Mouse (Mus musculus): ENCODE data around the gene Hrk.

The Hrk gene

GRCm38 (mm10) chr5:118164581-118164980 is at the start of gene Hrk:
Gene Hrk, plus strand, starts transcription at chr5:118164648.
- no peak for DNase-seq (ENCODE audit: low spot score in 2 of 2)

- DNase-seq (ENCODE audit: low spot score in 2 of 2): no peak
Measured at GRCm38 (mm10) chr5:118118351-118118750, 46.1 kb upstream of the Hrk start.

- no peak for DNase-seq (ENCODE audit: low spot score in 2 of 2)
Measured at GRCm38 (mm10) chr5:118118922-118119321, 45.5 kb upstream of the Hrk start.

- no peak for DNase-seq (ENCODE audit: low spot score in 2 of 2)
Measured at GRCm38 (mm10) chr5:118120670-118121069, 43.8 kb upstream of the Hrk start.

- DNase-seq (ENCODE audit: low spot score in 2 of 2): no peak
Measured at GRCm38 (mm10) chr5:118121928-118122327, 42.5 kb upstream of the Hrk start.

GRCm38 (mm10) chr5:118123096-118123495 is 41.4 kb upstream of the Hrk start:
- no peak for DNase-seq (ENCODE audit: low spot score in 2 of 2)

GRCm38 (mm10) chr5:118126671-118127070 is 37.8 kb upstream of the Hrk start:
- DNase-seq (ENCODE audit: low spot score in 2 of 2): no peak

GRCm38 (mm10) chr5:118128208-118128607 is 36.2 kb upstream of the Hrk start:
- no peak for DNase-seq (ENCODE audit: low spot score in 2 of 2)

GRCm38 (mm10) chr5:118128651-118129050 is 35.8 kb upstream of the Hrk start:
- DNase-seq (ENCODE audit: low spot score in 2 of 2): no peak

GRCm38 (mm10) chr5:118136391-118136790 is 28.1 kb upstream of the Hrk start:
- no peak for DNase-seq (ENCODE audit: low spot score in 2 of 2)

GRCm38 (mm10) chr5:118139630-118140029 is 24.8 kb upstream of the Hrk start:
- DNase-seq (ENCODE audit: low spot score in 2 of 2): no peak

GRCm38 (mm10) chr5:118142471-118142870 is 22.0 kb upstream of the Hrk start:
- DNase-seq (ENCODE audit: low spot score in 2 of 2): no peak

- no peak for DNase-seq (ENCODE audit: low spot score in 2 of 2)
Measured at GRCm38 (mm10) chr5:118143211-118144026, 21.0 kb upstream of the Hrk start.

- no peak for DNase-seq (ENCODE audit: low spot score in 2 of 2)
Measured at GRCm38 (mm10) chr5:118144327-118144726, 20.1 kb upstream of the Hrk start.

GRCm38 (mm10) chr5:118144770-118145169 is 19.7 kb upstream of the Hrk start:
- DNase-seq (ENCODE audit: low spot score in 2 of 2): no peak

GRCm38 (mm10) chr5:118145458-118145857 is 19.0 kb upstream of the Hrk start:
- DNase-seq (ENCODE audit: low spot score in 2 of 2): no peak

- DNase-seq (ENCODE audit: low spot score in 2 of 2): no peak
Measured at GRCm38 (mm10) chr5:118145999-118146679, 18.3 kb upstream of the Hrk start.

- DNase-seq (ENCODE audit: low spot score in 2 of 2): no peak
Measured at GRCm38 (mm10) chr5:118147264-118147663, 17.2 kb upstream of the Hrk start.

- no peak for DNase-seq (ENCODE audit: low spot score in 2 of 2)
Measured at GRCm38 (mm10) chr5:118149711-118150110, 14.7 kb upstream of the Hrk start.

- peak; percentile 66 to 70 for DNase-seq (ENCODE audit: low spot score in 2 of 2)
Measured at GRCm38 (mm10) chr5:118154839-118155564, 9.4 kb upstream of the Hrk start, which contains the start of gene Fbxw8. Gene Fbxw8, minus strand, starts transcription at chr5:118155464.

- DNase-seq (ENCODE audit: low spot score in 2 of 2): no peak
Measured at GRCm38 (mm10) chr5:118155565-118155947, 8.9 kb upstream of the Hrk start.

- no peak for DNase-seq (ENCODE audit: low spot score in 2 of 2)
Measured at GRCm38 (mm10) chr5:118156976-118157375, 7.5 kb upstream of the Hrk start.
